Mouse (Mus musculus): ENCODE data around the gene Ap1m1. TPM values are rescaled to one million over a fixed set of nuclear protein-coding genes. Genes with fewer than 3 reads are reported as not detected.
A peak's percentile ranks its signal among the peaks of the same experiment; 100 is the strongest.

The Ap1m1 gene
- 70.2 and 79.2 TPM in 2 replicates for total RNA-seq (2017)

GRCm38 (mm10) chr8:72239499-72240402 lies at the start of gene Ap1m1:
Ap1m1 (plus strand) TSS chr8:72240018.
- ATAC-seq (replicated peaks in 1 of 2; ENCODE audit: insufficient read depth in 1 of 2, low FRiP score in 2 of 2, low TSS enrichment in 1 of 2, low read depth in 1 of 2, poor library complexity in 2 of 2, severe bottlenecking in 2 of 2): peak; percentile 87 to 91

- ATAC-seq (replicated peaks in 1 of 2; ENCODE audit: insufficient read depth in 1 of 2, low FRiP score in 2 of 2, low TSS enrichment in 1 of 2, low read depth in 1 of 2, poor library complexity in 2 of 2, severe bottlenecking in 2 of 2): peak; percentile 41 to 63
Observed at GRCm38 (mm10) chr8:72190215-72190539, 49.6 kb upstream of the Ap1m1 start.

DNA sequence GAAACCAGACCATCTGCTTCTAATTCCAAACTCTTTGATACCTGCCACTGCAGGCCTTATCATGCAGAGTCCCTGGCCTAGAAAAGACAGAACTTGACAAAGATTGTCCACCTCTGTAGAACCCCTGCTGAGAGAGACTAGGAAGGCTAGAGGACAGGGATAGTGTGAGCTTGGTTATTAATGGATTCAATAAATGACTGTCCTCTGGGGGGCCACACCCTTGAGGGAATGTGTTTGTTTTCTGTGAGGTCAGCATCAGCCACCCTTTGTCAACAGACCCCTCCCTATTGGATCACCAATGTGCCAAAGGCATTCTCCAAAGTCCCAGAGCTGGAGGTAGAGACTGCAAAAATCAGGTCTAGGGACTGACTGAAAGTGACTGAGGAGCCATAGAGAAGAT lies 47.8 kb upstream of the Ap1m1 start:
- ATAC-seq (replicated peaks in 1 of 2; ENCODE audit: insufficient read depth in 1 of 2, low FRiP score in 2 of 2, low TSS enrichment in 1 of 2, low read depth in 1 of 2, poor library complexity in 2 of 2, severe bottlenecking in 2 of 2): no peak

DNA sequence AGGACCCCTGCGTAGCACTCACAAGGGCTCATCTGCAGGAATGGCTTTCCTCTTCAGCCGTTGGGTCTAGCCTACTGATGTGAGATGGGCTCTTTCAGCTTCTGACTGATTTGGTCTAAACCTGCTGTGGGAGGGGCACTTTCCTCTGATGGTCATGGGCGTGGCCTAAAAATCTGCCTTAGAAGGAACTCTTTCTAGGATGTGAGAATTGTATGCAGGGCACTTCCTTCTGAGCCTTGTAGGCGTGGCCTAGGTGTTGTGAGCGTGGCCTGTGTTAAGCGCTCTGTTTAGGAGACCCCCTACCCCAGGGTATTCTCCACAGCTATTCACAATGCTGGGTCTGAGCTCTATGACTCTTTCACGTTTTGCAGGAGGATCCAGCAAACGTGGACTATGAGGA lies 41.8 kb upstream of the Ap1m1 start:
- no peak for ATAC-seq (replicated peaks in 1 of 2; ENCODE audit: insufficient read depth in 1 of 2, low FRiP score in 2 of 2, low TSS enrichment in 1 of 2, low read depth in 1 of 2, poor library complexity in 2 of 2, severe bottlenecking in 2 of 2)

GRCm38 (mm10) chr8:72208582-72208981 lies 31.2 kb upstream of the Ap1m1 start:
- ATAC-seq (replicated peaks in 1 of 2; ENCODE audit: insufficient read depth in 1 of 2, low FRiP score in 2 of 2, low TSS enrichment in 1 of 2, low read depth in 1 of 2, poor library complexity in 2 of 2, severe bottlenecking in 2 of 2): no peak

- ATAC-seq (replicated peaks in 1 of 2; ENCODE audit: insufficient read depth in 1 of 2, low FRiP score in 2 of 2, low TSS enrichment in 1 of 2, low read depth in 1 of 2, poor library complexity in 2 of 2, severe bottlenecking in 2 of 2): no peak
Observed at GRCm38 (mm10) chr8:72210222-72210621, 29.6 kb upstream of the Ap1m1 start.

DNA sequence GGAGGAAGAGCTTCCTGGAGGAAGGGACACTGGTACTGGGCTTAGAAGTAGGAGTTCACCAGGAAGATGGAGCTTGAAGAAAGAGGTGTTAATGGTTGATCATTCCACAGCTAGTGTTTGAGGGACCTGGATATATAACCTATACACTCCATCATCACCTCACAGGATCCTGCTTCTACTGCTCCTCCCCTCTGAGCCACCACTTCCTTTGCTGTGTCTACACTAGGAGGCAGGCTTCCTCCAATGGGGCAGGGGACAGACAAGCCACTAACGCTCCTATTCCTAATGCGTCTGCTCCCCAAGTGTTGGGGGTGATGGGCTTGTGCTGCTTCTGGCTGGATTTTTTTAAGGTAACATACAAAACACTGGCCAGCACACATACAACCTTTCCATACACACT lies 29.1 kb upstream of the Ap1m1 start:
- peak in 1 of 2 experiments; percentile 39; a peak in 1 of 4 replicates for ATAC-seq (replicated peaks in 1 of 2; ENCODE audit: insufficient read depth in 1 of 2, low FRiP score in 2 of 2, low TSS enrichment in 1 of 2, low read depth in 1 of 2, poor library complexity in 2 of 2, severe bottlenecking in 2 of 2)

DNA sequence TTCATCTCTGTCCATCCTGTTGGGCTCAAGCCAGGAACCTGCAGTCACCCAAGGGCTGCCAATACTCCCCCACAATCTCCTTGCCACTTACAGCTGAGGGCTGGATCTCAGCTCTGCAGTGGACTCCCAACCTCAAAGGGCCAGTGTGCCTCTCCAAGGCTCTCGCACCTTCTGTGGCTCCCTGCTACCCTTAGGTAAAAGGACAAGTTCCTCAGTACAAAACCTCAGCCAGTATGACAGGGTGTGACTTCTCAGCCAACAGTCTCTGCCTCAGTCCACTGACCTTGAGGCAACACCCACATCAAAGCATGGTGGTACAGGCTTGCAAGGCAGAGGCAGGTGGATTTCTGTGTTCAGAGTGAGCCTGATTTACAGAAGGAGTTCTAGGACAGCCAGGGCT lies 28.0 kb upstream of the Ap1m1 start:
- ATAC-seq (replicated peaks in 1 of 2; ENCODE audit: insufficient read depth in 1 of 2, low FRiP score in 2 of 2, low TSS enrichment in 1 of 2, low read depth in 1 of 2, poor library complexity in 2 of 2, severe bottlenecking in 2 of 2): no peak

DNA sequence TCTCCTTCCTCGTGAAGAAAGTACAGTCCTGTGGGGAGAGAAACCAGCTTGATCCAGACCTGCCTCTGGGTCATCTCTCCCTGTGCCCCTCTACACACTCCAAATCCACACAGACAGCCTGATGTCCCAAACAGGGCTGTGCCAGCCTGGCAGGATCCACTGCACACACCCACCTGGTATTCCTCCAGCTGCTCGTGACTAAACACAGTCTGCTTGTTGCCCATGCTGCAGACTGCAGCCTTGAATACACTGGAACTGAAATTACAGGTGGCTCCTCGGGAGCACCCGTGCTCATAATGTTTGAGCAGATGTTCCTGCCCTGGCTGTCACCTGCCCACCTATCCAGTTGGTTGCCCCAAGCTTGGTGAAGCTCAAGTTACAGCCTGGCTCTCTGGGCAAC lies 27.1 kb upstream of the Ap1m1 start, which contains the start of gene Cib3:
TSS of gene Cib3 (minus strand) at position 87 of the 400 bp plus-strand sequence.
- ATAC-seq (replicated peaks in 1 of 2; ENCODE audit: insufficient read depth in 1 of 2, low FRiP score in 2 of 2, low TSS enrichment in 1 of 2, low read depth in 1 of 2, poor library complexity in 2 of 2, severe bottlenecking in 2 of 2): no peak

DNA sequence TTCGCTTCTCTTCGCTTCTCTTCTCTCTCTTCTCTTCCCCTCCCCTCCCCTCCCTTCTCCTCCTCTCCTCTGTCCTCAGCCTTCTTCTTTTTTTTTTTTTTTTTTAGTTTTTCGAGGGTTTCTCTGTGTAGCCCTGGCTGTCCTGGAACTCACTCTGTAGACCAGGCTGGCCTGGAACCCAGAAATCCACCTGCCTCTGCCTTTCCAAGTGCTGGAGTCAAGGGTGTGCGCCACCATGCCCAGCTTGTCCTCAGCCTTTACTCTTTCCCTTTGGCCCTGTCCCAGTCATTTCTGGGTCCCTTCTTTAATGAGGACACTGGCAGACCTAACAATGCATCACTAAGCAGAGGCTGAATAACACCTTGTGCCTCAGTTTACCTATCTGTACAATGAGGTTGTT lies 26.3 kb upstream of the Ap1m1 start, which contains the start of gene Gm11034:
TSS of gene Gm11034 (minus strand) at position 101 of the 400 bp plus-strand sequence.
- no peak for ATAC-seq (replicated peaks in 1 of 2; ENCODE audit: insufficient read depth in 1 of 2, low FRiP score in 2 of 2, low TSS enrichment in 1 of 2, low read depth in 1 of 2, poor library complexity in 2 of 2, severe bottlenecking in 2 of 2)

- ATAC-seq (replicated peaks in 1 of 2; ENCODE audit: insufficient read depth in 1 of 2, low FRiP score in 2 of 2, low TSS enrichment in 1 of 2, low read depth in 1 of 2, poor library complexity in 2 of 2, severe bottlenecking in 2 of 2): peak in 1 of 2 experiments; percentile 23; a peak in 1 of 4 replicates
Observed at GRCm38 (mm10) chr8:72215060-72215459, 24.8 kb upstream of the Ap1m1 start.

GRCm38 (mm10) chr8:72215871-72216270 lies 23.9 kb upstream of the Ap1m1 start:
- ATAC-seq (replicated peaks in 1 of 2; ENCODE audit: insufficient read depth in 1 of 2, low FRiP score in 2 of 2, low TSS enrichment in 1 of 2, low read depth in 1 of 2, poor library complexity in 2 of 2, severe bottlenecking in 2 of 2): peak; percentile 65 to 71

- ATAC-seq (replicated peaks in 1 of 2; ENCODE audit: insufficient read depth in 1 of 2, low FRiP score in 2 of 2, low TSS enrichment in 1 of 2, low read depth in 1 of 2, poor library complexity in 2 of 2, severe bottlenecking in 2 of 2): no peak
Observed at GRCm38 (mm10) chr8:72218781-72219540, 20.9 kb upstream of the Ap1m1 start.

GRCm38 (mm10) chr8:72219541-72220363 lies 20.1 kb upstream of the Ap1m1 start, which contains the start of gene Fam32a:
Fam32a (plus strand) TSS chr8:72219730.
- ATAC-seq (replicated peaks in 1 of 2; ENCODE audit: insufficient read depth in 1 of 2, low FRiP score in 2 of 2, low TSS enrichment in 1 of 2, low read depth in 1 of 2, poor library complexity in 2 of 2, severe bottlenecking in 2 of 2): peak; percentile 93 to 96

DNA sequence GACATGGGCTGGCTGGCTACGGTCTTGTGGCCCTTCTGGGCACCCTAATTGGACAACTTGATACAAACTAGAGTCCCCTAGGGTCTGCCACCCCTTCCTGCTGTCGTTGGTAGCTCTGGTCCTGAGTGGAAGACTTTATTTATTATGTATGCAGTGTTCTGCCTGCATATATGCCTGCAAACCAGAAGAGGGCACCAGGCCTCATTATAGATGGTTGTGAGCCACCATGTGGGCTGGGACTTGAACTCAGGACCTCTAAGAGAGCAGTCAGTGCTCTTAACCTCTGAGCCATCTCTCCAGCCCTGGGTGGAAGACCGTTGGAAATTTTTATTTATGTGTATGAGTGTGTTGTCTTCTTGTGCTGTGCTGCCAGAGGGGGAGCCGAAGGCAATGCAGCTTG lies 19.1 kb upstream of the Ap1m1 start:
- ATAC-seq (replicated peaks in 1 of 2; ENCODE audit: insufficient read depth in 1 of 2, low FRiP score in 2 of 2, low TSS enrichment in 1 of 2, low read depth in 1 of 2, poor library complexity in 2 of 2, severe bottlenecking in 2 of 2): no peak

DNA sequence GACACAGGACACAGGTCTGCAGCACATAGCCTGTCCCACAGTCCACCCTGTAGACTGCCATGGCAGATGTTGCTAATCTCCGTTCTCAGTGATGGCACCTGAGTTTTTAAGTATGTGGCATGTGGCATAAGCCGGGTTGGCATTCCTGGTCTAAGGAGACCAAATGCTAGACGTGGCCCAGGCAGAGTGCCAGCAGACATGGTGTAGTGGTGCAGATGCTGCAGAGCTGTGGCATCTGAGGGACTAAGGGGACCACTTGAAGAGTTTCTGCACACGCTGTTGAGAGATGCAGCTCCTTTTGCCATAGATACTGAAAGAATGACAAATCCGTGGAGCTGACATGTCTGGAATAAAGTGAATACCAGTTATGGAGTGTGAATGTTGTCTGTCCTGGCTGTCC lies 17.2 kb upstream of the Ap1m1 start:
- no peak for ATAC-seq (replicated peaks in 1 of 2; ENCODE audit: insufficient read depth in 1 of 2, low FRiP score in 2 of 2, low TSS enrichment in 1 of 2, low read depth in 1 of 2, poor library complexity in 2 of 2, severe bottlenecking in 2 of 2)

DNA sequence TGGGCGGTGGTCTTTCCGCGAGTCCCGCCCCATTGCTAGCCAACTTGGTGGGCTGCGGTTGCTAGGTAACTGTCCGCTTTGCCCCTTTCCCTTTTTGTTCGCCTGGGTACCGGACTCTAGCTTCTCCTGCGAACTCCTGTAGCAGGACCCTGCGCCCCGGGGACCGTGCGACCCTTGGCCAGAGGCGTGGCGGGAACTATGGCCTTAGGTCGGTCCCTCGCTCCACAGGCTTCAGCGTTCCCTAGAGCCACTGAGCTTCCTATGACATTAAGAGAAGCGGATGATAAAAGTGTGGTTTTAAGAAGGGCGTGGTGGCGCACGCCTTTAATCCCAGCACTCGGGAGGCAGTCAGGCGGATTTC lies 565 bp downstream of the Ap1m1 start:
- ATAC-seq (replicated peaks in 1 of 2; ENCODE audit: insufficient read depth in 1 of 2, low FRiP score in 2 of 2, low TSS enrichment in 1 of 2, low read depth in 1 of 2, poor library complexity in 2 of 2, severe bottlenecking in 2 of 2): no peak; a peak in 1 of 4 replicates

Data from hematopoietic stem cell, adult 5-6 weeks (primary cell).